Mouse (Mus musculus) heart, postnatal 25 days (tissue): ENCODE results near the gene Kif11. TPM values are rescaled to one million over a fixed set of nuclear protein-coding genes. Genes with fewer than 3 reads are reported as not detected.

Experiments
- DNase-seq: peaks from one replicate; pipeline ENCODE4 v3.0.0; 2022; ENCODE audit warnings: low spot score
- intact Hi-C: fragments of 180-260 bp; cut with DNase I; formaldehyde crosslinking; loops from one replicate; pipeline ENCODE4 v1.15.1; 2025
- total RNA-seq, 2 experiments: library from RNA; stranded (reverse); gene quantifications; 2 replicates each; pipeline ENCODE4 v1.2.3; 2021

The Kif11 gene
- total RNA-seq, 2 experiments from 2014 or later: 0.88 to 0.95 TPM

GRCm38 (mm10) chr19:37374941-37375754, 1.1 kb upstream of the Kif11 start:
- intact Hi-C loops: no loop called here
- DNase-seq: no peak

- intact Hi-C loops: loop anchor here (1.0 kb wide), 1 partner anchor 461 kb away; no protein-coding TSS in a partner anchor
- DNase-seq: no peak
Observed at GRCm38 (mm10) chr19:37376841-37377240, 638 bp downstream of the Kif11 start.

GRCm38 (mm10) chr19:37377404-37377990, 1.3 kb downstream of the Kif11 start:
- DNase-seq: no peak
- intact Hi-C loops: no loop called here

- intact Hi-C loops: loop anchor here (1.0 kb wide), 1 partner anchor 467 kb away; no protein-coding TSS in a partner anchor
- no peak for DNase-seq
Observed at GRCm38 (mm10) chr19:37378816-37379215, 2.6 kb downstream of the Kif11 start.

- no peak for DNase-seq
- intact Hi-C loops: no loop called here
Observed at GRCm38 (mm10) chr19:37386126-37386525, 9.9 kb downstream of the Kif11 start.

- DNase-seq: no peak
- intact Hi-C loops: no loop called here
Observed at GRCm38 (mm10) chr19:37391869-37392268, 15.7 kb downstream of the Kif11 start.

GRCm38 (mm10) chr19:37396279-37396678, 20.1 kb downstream of the Kif11 start:
- DNase-seq: no peak
- intact Hi-C loops: no loop called here

GRCm38 (mm10) chr19:37400936-37401335, 24.7 kb downstream of the Kif11 start:
- no peak for DNase-seq
- intact Hi-C loops: no loop called here

GRCm38 (mm10) chr19:37418294-37418693, 42.1 kb downstream of the Kif11 start:
- intact Hi-C loops: loop anchor here (1.0 kb wide), 1 partner anchor 91 kb away; no protein-coding TSS in a partner anchor
- DNase-seq: no peak

- intact Hi-C loops: no loop called here
- no peak for DNase-seq
Observed at GRCm38 (mm10) chr19:37419613-37420012, 43.4 kb downstream of the Kif11 start.

- intact Hi-C loops: no loop called here
- no peak for DNase-seq
Observed at GRCm38 (mm10) chr19:37428589-37428988, 52.4 kb downstream of the Kif11 start.

- intact Hi-C loops: no loop called here
- DNase-seq: no peak
Observed at GRCm38 (mm10) chr19:37431139-37431756, 55.0 kb downstream of the Kif11 start.

- intact Hi-C loops: no loop called here
- DNase-seq: no peak
Observed at GRCm38 (mm10) chr19:37432868-37433570, 56.8 kb downstream of the Kif11 start.

GRCm38 (mm10) chr19:37433895-37434262, 57.7 kb downstream of the Kif11 start:
- intact Hi-C loops: no loop called here
- DNase-seq: no peak

- intact Hi-C loops: no loop called here
- peak; percentile 67 for DNase-seq
Observed at GRCm38 (mm10) chr19:37434263-37434951, 58.2 kb downstream of the Kif11 start, which contains the start of gene Hhex. TSS of gene Hhex (plus strand) at chr19:37434810.

- intact Hi-C loops: loop anchor here (5.0 kb wide), 2 partner anchors 47 to 72 kb away; no protein-coding TSS in a partner anchor
- DNase-seq: peak; percentile 55
Observed at GRCm38 (mm10) chr19:37435041-37435852, 59.0 kb downstream of the Kif11 start.

GRCm38 (mm10) chr19:37435853-37436174, 59.6 kb downstream of the Kif11 start:
- DNase-seq: no peak
- intact Hi-C loops: loop anchor here (5.0 kb wide), 2 partner anchors 46 to 71 kb away; no protein-coding TSS in a partner anchor

GRCm38 (mm10) chr19:37436514-37437288, 60.5 kb downstream of the Kif11 start:
- peak; percentile 19 for DNase-seq

More at GRCm38 (mm10) chr19:37436514-37437288, 60.5 kb downstream of the Kif11 start:
- intact Hi-C loops: loop anchor here (5.0 kb wide), 2 partner anchors 46 to 71 kb away; no protein-coding TSS in a partner anchor
